Mouse (Mus musculus): ENCODE measurements around the gene St6galnac3. TPM values are rescaled to one million over a fixed set of nuclear protein-coding genes. Genes with fewer than 3 reads are reported as not detected.

St6galnac3 gene
- polyA plus RNA-seq, 1 experiment from 2014 or later: 38.4 TPM

GRCm38 (mm10) chr3:153546936-153547683 is 177.9 kb downstream of the St6galnac3 start:
- Histone ChIP-seq H3K36me3 (no peaks in the 10 kb centered on the region), H3K27ac (no peak overlapping the region), H3K27me3 (ENCODE audit: insufficient read depth, poor library complexity, severe bottlenecking) (no peaks in the 10 kb centered on the region), H3K9me3 (no peaks in the 10 kb centered on the region), H3K4me1 (no peaks in the 10 kb centered on the region), H3K4me3 (no peak overlapping the region)
- DNase-seq (ENCODE audit: low spot score): no peak
- 79% methylated on average over 7 of the region's 7 CpGs for WGBS

GRCm38 (mm10) chr3:153539851-153540250 is 185.1 kb downstream of the St6galnac3 start:
- Histone ChIP-seq H3K4me1 (0 out of 2 replicates have a peak, but pooled peaks cover 3% of the 10 kb centered on the region), H3K9me3 (no peaks in the 10 kb centered on the region), H3K27ac (no peak overlapping the region), H3K36me3 (no peaks in the 10 kb centered on the region), H3K27me3 (ENCODE audit: insufficient read depth, poor library complexity, severe bottlenecking) (no peaks in the 10 kb centered on the region), H3K4me3 (no peak overlapping the region)
- 91% methylated on average over 14 of the region's 14 CpGs for WGBS
- peak; percentile 55 for DNase-seq (ENCODE audit: low spot score)

GRCm38 (mm10) chr3:153538396-153538795 is 186.6 kb downstream of the St6galnac3 start:
- H3K4me1 ChIP-seq: 0 out of 2 replicates have a peak, but pooled peaks cover 3% of the 10 kb centered on the region
- no peak for DNase-seq (ENCODE audit: low spot score)
- no peak overlapping the region for H3K4me3 ChIP-seq
- H3K36me3 ChIP-seq: no peaks in the 10 kb centered on the region
- no peak overlapping the region for H3K27ac ChIP-seq
- WGBS: 56% methylated on average over 2 of the region's 2 CpGs
- no peaks in the 10 kb centered on the region for H3K27me3 ChIP-seq (ENCODE audit: insufficient read depth, poor library complexity, severe bottlenecking)
- H3K9me3 ChIP-seq: no peaks in the 10 kb centered on the region

GRCm38 (mm10) chr3:153537435-153537834 is 187.5 kb downstream of the St6galnac3 start:
- no peak for DNase-seq (ENCODE audit: low spot score)
- WGBS: 73% methylated on average over 3 of the region's 3 CpGs
- no peaks in the 10 kb centered on the region for H3K9me3 ChIP-seq
- H3K36me3 ChIP-seq: no peaks in the 10 kb centered on the region
- H3K27ac ChIP-seq: no peak overlapping the region
- no peak overlapping the region for H3K4me3 ChIP-seq
- 0 out of 2 replicates have a peak, but pooled peaks cover 3% of the 10 kb centered on the region for H3K4me1 ChIP-seq
- H3K27me3 ChIP-seq (ENCODE audit: insufficient read depth, poor library complexity, severe bottlenecking): no peaks in the 10 kb centered on the region

- H3K4me1 ChIP-seq: 0 out of 2 replicates have a peak, but pooled peaks cover 3% of the 10 kb centered on the region
- no peak overlapping the region for H3K4me3 ChIP-seq
- H3K9me3 ChIP-seq: no peaks in the 10 kb centered on the region
- 73% methylated on average over 4 of the region's 4 CpGs for WGBS
- no peaks in the 10 kb centered on the region for H3K27me3 ChIP-seq (ENCODE audit: insufficient read depth, poor library complexity, severe bottlenecking)
- no peaks in the 10 kb centered on the region for H3K36me3 ChIP-seq
- H3K27ac ChIP-seq: no peak overlapping the region
- DNase-seq (ENCODE audit: low spot score): no peak
Observed at GRCm38 (mm10) chr3:153536260-153536659, 188.7 kb downstream of the St6galnac3 start.

- Histone ChIP-seq H3K36me3 (no peaks in the 10 kb centered on the region), H3K4me3 (no peak overlapping the region), H3K4me1 (no peaks in the 10 kb centered on the region), H3K9me3 (no peaks in the 10 kb centered on the region), H3K27me3 (ENCODE audit: insufficient read depth, poor library complexity, severe bottlenecking) (peaks cover 15% of the 10 kb centered on the region), H3K27ac (no peak overlapping the region)
- WGBS: 86% methylated on average over 6 of the region's 6 CpGs
- DNase-seq (ENCODE audit: low spot score): no peak
Observed at GRCm38 (mm10) chr3:153529174-153529573, 195.8 kb downstream of the St6galnac3 start.

GRCm38 (mm10) chr3:153525151-153525768 is 199.7 kb downstream of the St6galnac3 start:
- 86% methylated on average over 6 of the region's 6 CpGs for WGBS

GRCm38 (mm10) chr3:153516848-153517247 is 208.1 kb downstream of the St6galnac3 start:
- Histone ChIP-seq H3K4me3 (no peak overlapping the region), H3K27ac (no peak overlapping the region), H3K36me3 (no peaks in the 10 kb centered on the region), H3K27me3 (ENCODE audit: insufficient read depth, poor library complexity, severe bottlenecking) (peaks cover 12% of the 10 kb centered on the region), H3K4me1 (peaks cover 15% of the 10 kb centered on the region), H3K9me3 (no peaks in the 10 kb centered on the region)
- DNase-seq (ENCODE audit: low spot score): no peak
- WGBS: 74% methylated on average over 7 of the region's 7 CpGs

More at GRCm38 (mm10) chr3:153525151-153525768, 199.7 kb downstream of the St6galnac3 start:
- no peak for DNase-seq (ENCODE audit: low spot score)
- H3K27ac ChIP-seq: no peak overlapping the region
- no peaks in the 10 kb centered on the region for H3K9me3 ChIP-seq
- no peaks in the 10 kb centered on the region for H3K36me3 ChIP-seq
- H3K27me3 ChIP-seq (ENCODE audit: insufficient read depth, poor library complexity, severe bottlenecking): peaks cover 22% of the 10 kb centered on the region
- no peak overlapping the region for H3K4me3 ChIP-seq
- H3K4me1 ChIP-seq: no peaks in the 10 kb centered on the region

GRCm38 (mm10) chr3:153513501-153514060 is 211.4 kb downstream of the St6galnac3 start:
- Histone ChIP-seq H3K27ac (no peak overlapping the region), H3K36me3 (no peaks in the 10 kb centered on the region), H3K27me3 (ENCODE audit: insufficient read depth, poor library complexity, severe bottlenecking) (peaks cover 12% of the 10 kb centered on the region), H3K4me3 (no peak overlapping the region), H3K9me3 (no peaks in the 10 kb centered on the region), H3K4me1 (peaks cover 37% of the 10 kb centered on the region)
- WGBS: 72% methylated on average over 6 of the region's 6 CpGs
- DNase-seq (ENCODE audit: low spot score): no peak

GRCm38 (mm10) chr3:153512545-153512944 is 212.4 kb downstream of the St6galnac3 start:
- Histone ChIP-seq H3K4me3 (no peak overlapping the region), H3K36me3 (no peaks in the 10 kb centered on the region), H3K9me3 (no peaks in the 10 kb centered on the region), H3K4me1 (peaks cover 37% of the 10 kb centered on the region), H3K27me3 (ENCODE audit: insufficient read depth, poor library complexity, severe bottlenecking) (peaks cover 12% of the 10 kb centered on the region), H3K27ac (no peak overlapping the region)
- WGBS: 52% methylated on average over 6 of the region's 6 CpGs
- no peak for DNase-seq (ENCODE audit: low spot score)

- DNase-seq (ENCODE audit: low spot score): no peak
- Histone ChIP-seq H3K27ac (peak overlapping the region; percentile 22; the same call in 1 of the 2 replicates), H3K27me3 (ENCODE audit: insufficient read depth, poor library complexity, severe bottlenecking) (peaks cover 12% of the 10 kb centered on the region), H3K9me3 (no peaks in the 10 kb centered on the region), H3K4me3 (0 out of 2 replicates have a peak overlapping the region, but pooled peaks have one; percentile 8), H3K4me1 (peaks cover 37% of the 10 kb centered on the region), H3K36me3 (0 out of 2 replicates have a peak, but pooled peaks cover 2% of the 10 kb centered on the region)
- WGBS: 15% methylated on average over 7 of the region's 7 CpGs
Observed at GRCm38 (mm10) chr3:153511151-153511580, 213.8 kb downstream of the St6galnac3 start.

GRCm38 (mm10) chr3:153510048-153510630 is 214.8 kb downstream of the St6galnac3 start:
- Histone ChIP-seq H3K4me1 (peaks cover 37% of the 10 kb centered on the region), H3K27me3 (ENCODE audit: insufficient read depth, poor library complexity, severe bottlenecking) (peaks cover 12% of the 10 kb centered on the region), H3K27ac (no peak overlapping the region), H3K9me3 (no peaks in the 10 kb centered on the region), H3K4me3 (no peak overlapping the region), H3K36me3 (0 out of 2 replicates have a peak, but pooled peaks cover 4% of the 10 kb centered on the region)
- WGBS: 79% methylated on average over 9 of the region's 9 CpGs
- DNase-seq (ENCODE audit: low spot score): no peak

Measured in heart, embryonic 10.5 days (tissue).